In the genomic region with DNA sequence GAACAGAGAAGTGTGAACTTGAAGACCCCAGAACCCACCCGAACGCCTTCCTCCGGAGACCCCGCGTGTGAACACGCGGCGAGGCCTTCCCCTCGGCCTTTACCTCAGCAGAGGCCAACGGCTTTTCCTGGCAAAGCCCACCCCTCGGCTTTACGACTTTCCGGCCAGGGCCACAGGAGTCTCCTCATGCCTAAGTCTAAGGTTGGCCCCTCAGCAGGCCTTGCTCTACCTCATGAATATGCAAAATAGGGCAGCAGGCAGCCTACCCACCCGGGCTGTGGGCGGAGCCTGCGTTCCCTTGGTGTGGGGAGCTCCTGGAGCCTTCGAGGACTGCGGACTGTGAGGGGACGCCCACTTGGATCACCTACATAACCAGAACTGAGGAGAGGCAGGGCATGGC, we compare ENCODE assay signal across 10 mouse cellular contexts. TPM values are rescaled to one million over a fixed set of nuclear protein-coding genes. Genes with fewer than 3 reads are reported as not detected.
DNase-seq lines count a peak whose midpoint lies in the region; ATAC-seq and TF ChIP-seq lines count a peak whose summit lies in the region.
"Had no signal": no experiment of that assay in that cellular context is flagged by ENCODE, and none has a peak within 500 bp of the region (broad histone marks: within the 10 kb centered on the region; RNA-seq: fewer than 3 reads in every experiment).

Gene Hormad2, minus strand, starts transcription at position 128 of the 400 bp plus-strand sequence.

- H3K27me3 ChIP-seq in heart, embryonic 11.5 days (ENCODE audit: control insufficient read depth, insufficient read depth, low read length), result no peaks in the 10 kb centered on the region
- no peaks in the 10 kb centered on the region; a peak in 1 of 4 replicates for H3K27me3 ChIP-seq in MEL (ENCODE audit: control insufficient read depth in 1 of 2, insufficient read depth in 2 of 2, low read length in 2 of 2)
- H3K27me3 ChIP-seq in kidney, embryonic 15.5 days, result no peaks in the 10 kb centered on the region
- H3K27me3 ChIP-seq in midbrain, embryonic 15.5 days (replicated peaks), result no peaks in the 10 kb centered on the region
- H3K27me3 ChIP-seq: neural tube, embryonic 12.5 days had no signal

- peaks cover 4% of the 10 kb centered on the region for H3K79me2 ChIP-seq in MEL (ENCODE audit: control insufficient read depth, insufficient read depth, low read length, poor library complexity)

- ATAC-seq in heart, embryonic 11.5 days (replicated peaks; ENCODE audit: insufficient number of reproducible peaks, low FRiP score, low TSS enrichment), result no peak
- ATAC-seq in kidney, embryonic 15.5 days (replicated peaks; ENCODE audit: low FRiP score), result no peak; the same call in 1 of the 2 replicates
- peak; percentile 50; the same call in 1 of the 2 replicates for ATAC-seq in megakaryocyte progenitor cell, adult 5-6 weeks (replicated peaks; ENCODE audit: poor library complexity)
- no peak for ATAC-seq in frontal cortex, adult (ENCODE audit: low TSS enrichment)
- ATAC-seq in midbrain, embryonic 15.5 days (replicated peaks), result no peak

- H3K4me1 ChIP-seq in heart, embryonic 11.5 days (ENCODE audit: control insufficient read depth, insufficient read depth, low read length), result no peaks in the 10 kb centered on the region
- H3K4me1 ChIP-seq in MEL (ENCODE audit: control insufficient read depth in 1 of 2, insufficient read depth in 2 of 2, low read length in 2 of 2), result peaks cover 0 to 9% of the 10 kb centered on the region in 2 experiments; a peak in 1 of 4 replicates
- H3K4me1 ChIP-seq in kidney, embryonic 15.5 days, result peaks cover 4% of the 10 kb centered on the region
- H3K4me1 ChIP-seq in midbrain, embryonic 15.5 days, result no peaks in the 10 kb centered on the region

- no peak for TF ChIP-seq RAD21 in MEL (IDR thresholded peaks at IDR 0.05; ENCODE audit: low read depth, low read length)

- no peak within 1 kb of the TSS for H3K27ac ChIP-seq in heart, embryonic 11.5 days (ENCODE audit: low read depth, low read length)
- peak within 1 kb of the TSS; percentile 29 for H3K27ac ChIP-seq in MEL (ENCODE audit: control insufficient read depth, low read depth, low read length)
- no peak within 1 kb of the TSS for H3K27ac ChIP-seq in kidney, embryonic 15.5 days
- H3K27ac ChIP-seq in midbrain, embryonic 15.5 days, result no peak within 1 kb of the TSS
- H3K27ac ChIP-seq: neural tube, embryonic 12.5 days had no signal

- peak; percentile 49 to 88; a peak in 3 of 4 replicates for TF ChIP-seq POLR2A in MEL (IDR thresholded peaks at IDR 0.05; ENCODE audit: control insufficient read depth in 1 of 2, insufficient read depth in 1 of 2, low read depth in 1 of 2, low read length in 2 of 2, poor library complexity in 1 of 2)

- DNase-seq in heart, adult 18-20 months, result no peak
- peak; percentile 93 for DNase-seq in MEL (ENCODE audit: low read depth, low spot score)
- no peak for DNase-seq in gastrocnemius, adult 8-10 months (ENCODE audit: low spot score in 2 of 2)
- DNase-seq: gastrocnemius, postnatal 14 days had no signal

- 0 out of 2 replicates have a peak within 1 kb of the TSS, but pooled peaks have one; percentile 10 for H3K4me3 ChIP-seq in heart, embryonic 11.5 days (ENCODE audit: low read depth, low read length)
- H3K4me3 ChIP-seq in MEL (ENCODE audit: control insufficient read depth in 1 of 2, insufficient read depth in 1 of 2, low read depth in 2 of 2, low read length in 2 of 2), result peak within 1 kb of the TSS; percentile 59 to 76
- no peak within 1 kb of the TSS for H3K4me3 ChIP-seq in kidney, embryonic 15.5 days (replicated peaks)
- H3K4me3 ChIP-seq in midbrain, embryonic 15.5 days, result no peak within 1 kb of the TSS
- H3K4me3 ChIP-seq: neural tube, embryonic 12.5 days had no signal

- no peaks in the 10 kb centered on the region for H3K36me3 ChIP-seq in heart, embryonic 11.5 days (ENCODE audit: control insufficient read depth, insufficient read depth, low read length)
- peaks cover 0 to 11% of the 10 kb centered on the region in 2 experiments; a peak in 2 of 4 replicates for H3K36me3 ChIP-seq in MEL (ENCODE audit: control insufficient read depth in 1 of 2, insufficient read depth in 2 of 2, low read length in 2 of 2)
- no peaks in the 10 kb centered on the region for H3K36me3 ChIP-seq in kidney, embryonic 15.5 days
- no peaks in the 10 kb centered on the region for H3K36me3 ChIP-seq in midbrain, embryonic 15.5 days (replicated peaks)
- H3K36me3 ChIP-seq: neural tube, embryonic 12.5 days had no signal

- H3K9ac ChIP-seq in heart, embryonic 11.5 days (ENCODE audit: low read depth, low read length), result no peak within 1 kb of the TSS
- peak within 1 kb of the TSS; percentile 64 for H3K9ac ChIP-seq in MEL (ENCODE audit: control insufficient read depth, low read depth, low read length, poor library complexity, severe bottlenecking)
- no peak within 1 kb of the TSS for H3K9ac ChIP-seq in kidney, embryonic 15.5 days
- H3K9ac ChIP-seq in midbrain, embryonic 15.5 days, result no peak within 1 kb of the TSS
- H3K9ac ChIP-seq: neural tube, embryonic 12.5 days had no signal

- peak within 1 kb of the TSS; percentile 34 for H3K4me2 ChIP-seq in heart, embryonic 11.5 days
- H3K4me2 ChIP-seq in kidney, embryonic 15.5 days, result 0 out of 2 replicates have a peak within 1 kb of the TSS, but pooled peaks have one; percentile 19
- no peak within 1 kb of the TSS for H3K4me2 ChIP-seq in midbrain, embryonic 15.5 days
- H3K4me2 ChIP-seq: neural tube, embryonic 12.5 days had no signal

- 38% methylated on average over 19 of the region's 19 CpGs for WGBS in heart, embryonic 11.5 days (ENCODE audit: insufficient replicate concordance)
- WGBS in kidney, embryonic 15.5 days, result 51% methylated on average over 19 of the region's 19 CpGs
- 57% methylated on average over 19 of the region's 19 CpGs for WGBS in midbrain, embryonic 15.5 days

- TF ChIP-seq CTCF in MEL (IDR thresholded peaks at IDR 0.05 in 2 of 3, conservative IDR thresholded peaks at IDR 0.05 in 1 of 3; ENCODE audit: control insufficient read depth in 1 of 3, insufficient read depth in 1 of 3, low read depth in 2 of 3, low read length in 3 of 3, poor library complexity in 1 of 3, severe bottlenecking in 1 of 3), result no peak

- TF ChIP-seq EP300 in MEL (IDR thresholded peaks at IDR 0.05; ENCODE audit: low read depth in 1 of 2, low read length in 2 of 2), result no peak

- H3K9me3 ChIP-seq in heart, embryonic 11.5 days (replicated peaks; ENCODE audit: control insufficient read depth, low read length), result no peaks in the 10 kb centered on the region
- H3K9me3 ChIP-seq in MEL (replicated peaks; ENCODE audit: insufficient read depth, low read length), result no peaks in the 10 kb centered on the region
- no peaks in the 10 kb centered on the region for H3K9me3 ChIP-seq in kidney, embryonic 15.5 days (replicated peaks)
- H3K9me3 ChIP-seq in midbrain, embryonic 15.5 days, result no peaks in the 10 kb centered on the region
- H3K9me3 ChIP-seq: neural tube, embryonic 12.5 days had no signal

TF ChIP-seq in MEL, 35 proteins besides CTCF, POLR2A, EP300 and RAD21 (continues in another document):
- TF ChIP-seq GABPA (IDR thresholded peaks at IDR 0.05; ENCODE audit: low read depth, low read length), result no peak
- peak; percentile 53; the same call in 1 of the 2 replicates for TF ChIP-seq ZMIZ1 (IDR thresholded peaks at IDR 0.05; ENCODE audit: low read depth, low read length)
- no peak for TF ChIP-seq KAT2A (conservative IDR thresholded peaks at IDR 0.05; ENCODE audit: low read depth, low read length)
- no peak for TF ChIP-seq USF2 (IDR thresholded peaks at IDR 0.05; ENCODE audit: borderline replicate concordance in 1 of 2, insufficient read depth in 1 of 2, low read depth in 1 of 2, low read length in 2 of 2)
- TF ChIP-seq SMC3 (IDR thresholded peaks at IDR 0.05; ENCODE audit: low read depth, low read length), result no peak
- TF ChIP-seq POLR2AphosphoS2 (IDR thresholded peaks at IDR 0.05; ENCODE audit: low read length), result no peak
- no peak for TF ChIP-seq ZNF384 (IDR thresholded peaks at IDR 0.05; ENCODE audit: low read depth, low read length)
- TF ChIP-seq ZC3H11A (IDR thresholded peaks at IDR 0.05; ENCODE audit: low read depth, low read length), result no peak
- peak; percentile 62 for TF ChIP-seq TBP (IDR thresholded peaks at IDR 0.05; ENCODE audit: low read depth, low read length)
- TF ChIP-seq POLR2AphosphoS5 (IDR thresholded peaks at IDR 0.05; ENCODE audit: borderline replicate concordance, low read depth, low read length), result no peak
- TF ChIP-seq MAFK (IDR thresholded peaks at IDR 0.05; ENCODE audit: borderline replicate concordance, low read depth, low read length), result no peak
- no peak for TF ChIP-seq E2F4 (IDR thresholded peaks at IDR 0.05; ENCODE audit: borderline replicate concordance, low read depth, low read length)
- no peak for TF ChIP-seq SIN3A (IDR thresholded peaks at IDR 0.05; ENCODE audit: low read length)
- no peak for TF ChIP-seq TAL1 (IDR thresholded peaks at IDR 0.05; ENCODE audit: low read length)
- TF ChIP-seq CHD2 (IDR thresholded peaks at IDR 0.05; ENCODE audit: low read length), result no peak
- no peak for TF ChIP-seq MEF2A (IDR thresholded peaks at IDR 0.05; ENCODE audit: extremely low read depth, insufficient replicate concordance, low read depth, low read length, poor library complexity, severe bottlenecking)
- 0 out of 2 replicates have a peak, but pooled peaks have one; percentile 15 for TF ChIP-seq ETS1 (IDR thresholded peaks at IDR 0.05; ENCODE audit: low read depth, low read length)
- TF ChIP-seq NRF1 (IDR thresholded peaks at IDR 0.05; ENCODE audit: insufficient read depth, low read depth, low read length, poor library complexity, severe bottlenecking), result 0 out of 2 replicates have a peak, but pooled peaks have one; percentile 10
- TF ChIP-seq TCF12 (IDR thresholded peaks at IDR 0.05; ENCODE audit: low read depth, low read length), result peak; percentile 32; the same call in 1 of the 2 replicates
- TF ChIP-seq MYC (IDR thresholded peaks at IDR 0.05; ENCODE audit: low read depth, low read length), result peak; percentile 68
- peak; percentile 83 for TF ChIP-seq NELFE (IDR thresholded peaks at IDR 0.05; ENCODE audit: low read depth, low read length)
- TF ChIP-seq HCFC1 (IDR thresholded peaks at IDR 0.05; ENCODE audit: low read depth, low read length), result peak; percentile 75

RNA-seq across cellular contexts. Expression of gene Hormad2, which starts in this region (rescaled TPM):
- polyA plus RNA-seq in heart, embryonic 11.5 days (2014; fragmentation: Nextera tagmentation; extraction: Ambion mirVana), result 0.44 and 0.82 TPM in 2 replicates
- not detected for total RNA-seq in heart, adult 18-20 months (2021)
- 17.0 and 18.6 TPM in 2 replicates for total RNA-seq in MEL (2012; rRNA removed)
- 10 to 100 TPM in 1 of 2 experiments, not detected in 1; 16.0 TPM for polyA plus RNA-seq in MEL (2012; ENCODE audit: insufficient read depth in 1 of 2, insufficient read length in 2 of 2, low read depth in 1 of 2, low replicate concordance in 2 of 2, missing spikeins in 1 of 2)
- polyA plus RNA-seq in kidney, embryonic 15.5 days (2015; fragmentation: Nextera tagmentation; extraction: Ambion mirVana), result 0.09 and 0.53 TPM in 2 replicates
- 2.6 and 2.8 TPM in 2 replicates for total RNA-seq in megakaryocyte progenitor cell, adult 5-6 weeks (2015)
- 0.87 TPM in 1 of 2 replicates, not detected in the other for total RNA-seq in megakaryocyte progenitor cell, adult 5-6 weeks (2017)
- not detected in 2 replicates for polyA plus RNA-seq in midbrain, embryonic 15.5 days (2015; fragmentation: Nextera tagmentation; extraction: Ambion mirVana)
- total RNA-seq in gastrocnemius, adult 8-10 months (2022), result not detected
- total RNA-seq: gastrocnemius, postnatal 14 days had no signal
- polyA plus RNA-seq: neural tube, embryonic 12.5 days had no signal

Comparison
In these comparisons a context has a peak if more than half of its experiments do, and no peak if none do; other contexts are left out.
1. H3K4me3 ChIP-seq: peak in heart, embryonic 11.5 days (single experiment) and MEL (2 of 2); none in kidney, embryonic 15.5 days (single experiment) and midbrain, embryonic 15.5 days (single experiment).